Mouse (Mus musculus) MEL (cell line): ENCODE data around the gene Notum. TPM values are rescaled to one million over a fixed set of nuclear protein-coding genes. Genes with fewer than 3 reads are reported as not detected.

ENCODE experiments used
- DNase-seq: peaks from one replicate; pipeline ENCODE4 v3.0.0; 2011; ENCODE audit warnings: low read depth, low spot score
- H3K27ac ChIP-seq: 2 replicates; pipeline ENCODE4 v1.5.1; 2012; ENCODE audit warnings: low read depth, mild to moderate bottlenecking, control low read depth, low read length, moderate library complexity; ENCODE audit not compliant: control insufficient read depth
- H3K27me3 ChIP-seq, 2 experiments: fragments of 150-350 bp in 1 of 2; sonication (generic) in 1 of 2; 2 replicates each; pipeline ENCODE4 v1.6.1; 2012; ENCODE audit warnings: low read length in 2 of 2, mild to moderate bottlenecking in 2 of 2, improper control_type of control experiment in 1 of 2, moderate library complexity in 1 of 2; ENCODE audit not compliant: insufficient read depth in 2 of 2, control insufficient read depth in 1 of 2
- H3K36me3 ChIP-seq, 2 experiments: 2 replicates each; pipeline ENCODE4 v1.6.1; 2012 to 2014; ENCODE audit warnings: low read length in 2 of 2, improper control_type of control experiment in 1 of 2, inconsistent platforms in 1 of 2, mild to moderate bottlenecking in 1 of 2; ENCODE audit not compliant: insufficient read depth in 2 of 2, control insufficient read depth in 1 of 2
- H3K4me1 ChIP-seq, 2 experiments: fragments of 150-350 bp in 1 of 2; sonication (generic) in 1 of 2; 2 replicates each; pipeline ENCODE4 v1.6.1; 2012; ENCODE audit warnings: low read length in 2 of 2, improper control_type of control experiment in 1 of 2, mild to moderate bottlenecking in 1 of 2; ENCODE audit not compliant: insufficient read depth in 2 of 2, control insufficient read depth in 1 of 2
- H3K4me3 ChIP-seq, 2 experiments: fragments of 150-350 bp in 1 of 2; sonication (generic) in 1 of 2; 2 replicates each; pipeline ENCODE4 v1.5.1; 2012; ENCODE audit warnings: low read depth in 2 of 2, low read length in 2 of 2, mild to moderate bottlenecking in 2 of 2, moderate library complexity in 2 of 2, control low read depth in 1 of 2, improper control_type of control experiment in 1 of 2; ENCODE audit not compliant: control insufficient read depth in 1 of 2, insufficient read depth in 1 of 2
- H3K79me2 ChIP-seq: 2 replicates; pipeline ENCODE4 v1.6.1; 2012; ENCODE audit warnings: mild to moderate bottlenecking, low read length, moderate library complexity; ENCODE audit not compliant: control insufficient read depth, poor library complexity, insufficient read depth
- H3K9ac ChIP-seq: 2 replicates; pipeline ENCODE4 v1.6.1; 2012; ENCODE audit warnings: low read depth, mild to moderate bottlenecking, control low read depth, low read length, moderate library complexity; ENCODE audit not compliant: control insufficient read depth, poor library complexity, severe bottlenecking
- H3K9me3 ChIP-seq: fragments of 150-350 bp; sonication (generic); replicated peaks from 2 replicates; pipeline ENCODE4 v1.6.1; 2012; ENCODE audit warnings: mild to moderate bottlenecking, low read length, improper control_type of control experiment, moderate library complexity; ENCODE audit not compliant: insufficient read depth
- BHLHE40 ChIP-seq: IDR thresholded peaks from 2 replicates; pipeline ENCODE4 v1.6.1; 2012; ENCODE audit warnings: low read depth, mild to moderate bottlenecking, inconsistent platforms, low read length, improper control_type of control experiment, borderline replicate concordance
- CHD1 ChIP-seq: IDR thresholded peaks from 2 replicates; pipeline ENCODE4 v1.6.1; 2012; ENCODE audit warnings: low read depth, mild to moderate bottlenecking, inconsistent platforms, low read length, improper control_type of control experiment
- CHD2 ChIP-seq: IDR thresholded peaks from 2 replicates; pipeline ENCODE4 v1.6.1; 2011; ENCODE audit warnings: low read length, improper control_type of control experiment
- CTCF ChIP-seq, 3 experiments: IDR thresholded peaks in 2 of 3; conservative IDR thresholded peaks in 1 of 3; 2 replicates each; pipeline ENCODE4 v1.5.1; 2011 to 2012; ENCODE audit warnings: low read length in 3 of 3, low read depth in 2 of 3, mild to moderate bottlenecking in 2 of 3, improper control_type of control experiment in 1 of 3, inconsistent platforms in 1 of 3, mixed read lengths in 1 of 3, moderate library complexity in 1 of 3; ENCODE audit not compliant: control insufficient read depth in 1 of 3, insufficient read depth in 1 of 3, poor library complexity in 1 of 3, severe bottlenecking in 1 of 3
- E2F4 ChIP-seq: IDR thresholded peaks from 2 replicates; pipeline ENCODE4 v1.6.1; 2011; ENCODE audit warnings: low read depth, low read length, improper control_type of control experiment, borderline replicate concordance
- ELF1 ChIP-seq: IDR thresholded peaks from 2 replicates; pipeline ENCODE4 v1.6.1; 2014; ENCODE audit warnings: low read depth, mild to moderate bottlenecking, inconsistent platforms, low read length, improper control_type of control experiment, moderate library complexity
- EP300 ChIP-seq, 2 experiments: IDR thresholded peaks; 2 replicates each; pipeline ENCODE4 v1.6.1; 2011; ENCODE audit warnings: improper control_type of control experiment in 2 of 2, low read length in 2 of 2, low read depth in 1 of 2, mild to moderate bottlenecking in 1 of 2
- ETS1 ChIP-seq: IDR thresholded peaks from 2 replicates; pipeline ENCODE4 v1.6.1; 2012; ENCODE audit warnings: low read depth, mild to moderate bottlenecking, inconsistent platforms, low read length, improper control_type of control experiment, moderate library complexity
- GATA1 ChIP-seq: IDR thresholded peaks from 2 replicates; pipeline ENCODE4 v1.6.1; 2011; ENCODE audit warnings: low read depth, low read length, improper control_type of control experiment
- HCFC1 ChIP-seq: IDR thresholded peaks from 2 replicates; pipeline ENCODE4 v1.6.1; 2012; ENCODE audit warnings: low read depth, mild to moderate bottlenecking, inconsistent platforms, low read length, improper control_type of control experiment, moderate library complexity
- JUND ChIP-seq: IDR thresholded peaks from 2 replicates; pipeline ENCODE4 v1.6.1; 2011; ENCODE audit warnings: low read depth, mild to moderate bottlenecking, improper control_type of control experiment, low read length
- KAT2A ChIP-seq: conservative IDR thresholded peaks from 2 replicates; pipeline ENCODE4 v1.6.1; 2012; ENCODE audit warnings: low read depth, low read length, improper control_type of control experiment, inconsistent platforms
- MAZ ChIP-seq: IDR thresholded peaks from 2 replicates; pipeline ENCODE4 v1.6.1; 2012; ENCODE audit warnings: low read depth, mild to moderate bottlenecking, inconsistent platforms, low read length, improper control_type of control experiment
- MYB ChIP-seq: IDR thresholded peaks from 2 replicates; pipeline ENCODE4 v1.6.1; 2011; ENCODE audit warnings: mild to moderate bottlenecking, low read depth, low read length, improper control_type of control experiment
- MYC ChIP-seq: IDR thresholded peaks from 2 replicates; pipeline ENCODE4 v1.6.1; 2011; ENCODE audit warnings: low read depth, mild to moderate bottlenecking, low read length, improper control_type of control experiment, moderate library complexity
- NELFE ChIP-seq: IDR thresholded peaks from 2 replicates; pipeline ENCODE4 v1.6.1; 2011; ENCODE audit warnings: low read depth, low read length, improper control_type of control experiment
- NRF1 ChIP-seq: IDR thresholded peaks from 2 replicates; pipeline ENCODE4 v1.6.1; 2014; ENCODE audit warnings: low read depth, mild to moderate bottlenecking, inconsistent platforms, low read length, improper control_type of control experiment, moderate library complexity; ENCODE audit not compliant: poor library complexity, insufficient read depth, severe bottlenecking
- SIN3A ChIP-seq: IDR thresholded peaks from 2 replicates; pipeline ENCODE4 v1.6.1; 2012; ENCODE audit warnings: low read length, improper control_type of control experiment, inconsistent platforms
- SMC3 ChIP-seq: IDR thresholded peaks from 2 replicates; pipeline ENCODE4 v1.6.1; 2011; ENCODE audit warnings: low read depth, low read length, improper control_type of control experiment
- TCF12 ChIP-seq: IDR thresholded peaks from 2 replicates; pipeline ENCODE4 v1.6.1; 2014; ENCODE audit warnings: low read depth, mild to moderate bottlenecking, inconsistent platforms, low read length, improper control_type of control experiment, moderate library complexity
- USF1 ChIP-seq: IDR thresholded peaks from 2 replicates; pipeline ENCODE4 v1.6.1; 2014; ENCODE audit warnings: low read depth, mild to moderate bottlenecking, inconsistent platforms, low read length, improper control_type of control experiment, moderate library complexity
- ZMIZ1 ChIP-seq: IDR thresholded peaks from 2 replicates; pipeline ENCODE4 v1.6.1; 2012; ENCODE audit warnings: low read depth, mild to moderate bottlenecking, inconsistent platforms, low read length, improper control_type of control experiment, moderate library complexity
- ZNF384 ChIP-seq: IDR thresholded peaks from 2 replicates; pipeline ENCODE4 v1.6.1; 2012; ENCODE audit warnings: low read depth, mild to moderate bottlenecking, inconsistent platforms, low read length, improper control_type of control experiment
- polyA plus RNA-seq, 2 experiments: library from polyadenylated mRNA; stranded (reverse) in 1 of 2; unstranded in 1 of 2; fragments of >175 nt in 1 of 2; fragments of >200 nt in 1 of 2; gene quantifications; 2 replicates each; pipeline versions ENCODE4 v1.2.1 to v1.2.4; 2012; ENCODE audit warnings: low replicate concordance in 2 of 2, low read depth in 1 of 2; ENCODE audit not compliant: insufficient read length in 2 of 2, insufficient read depth in 1 of 2, missing spikeins in 1 of 2
- total RNA-seq: library from RNA; depleted of rRNA; stranded (reverse); fragments of 300-350 nt; gene quantifications from 2 replicates; pipeline ENCODE4 v1.2.3, GENCODE M21; 2012

Gene Notum
- total and polyA plus RNA-seq, 3 experiments = not detected

DNA sequence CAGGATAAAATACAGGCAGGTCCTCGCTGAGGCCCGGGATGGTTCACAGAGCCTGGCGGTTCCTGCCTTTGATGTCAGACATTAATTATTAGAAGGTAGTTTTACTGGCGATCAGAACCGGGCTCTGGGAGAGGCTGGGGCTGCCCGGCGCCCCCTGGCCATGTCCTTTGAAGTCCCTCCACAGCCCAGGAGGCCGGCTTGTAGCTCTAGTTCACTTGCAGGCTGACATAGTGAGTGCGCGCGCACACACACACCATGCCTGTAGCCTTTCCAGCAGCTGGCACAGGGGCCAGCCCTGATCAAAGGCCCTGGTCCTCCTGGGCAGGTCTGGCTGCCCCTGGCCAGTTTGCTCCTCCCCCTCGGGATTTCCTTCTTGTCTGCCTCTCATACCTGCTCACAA lies 34.7 kb upstream of the Notum start:
- H3K4me1 ChIP-seq = no peaks in the 10 kb centered on the region
- no peak overlapping the region for H3K9ac ChIP-seq
- no peak overlapping the region for H3K27ac ChIP-seq
- H3K36me3 ChIP-seq = no peaks in the 10 kb centered on the region; a peak in 1 of 4 replicates
- no peaks in the 10 kb centered on the region for H3K79me2 ChIP-seq
- H3K9me3 ChIP-seq = no peaks in the 10 kb centered on the region
- no peak for DNase-seq
- H3K27me3 ChIP-seq = no peaks in the 10 kb centered on the region
- no peak for TF ChIP-seq MYC
- no peak for TF ChIP-seq HCFC1
- no peak for TF ChIP-seq CHD1
- no peak for TF ChIP-seq NRF1
- TF ChIP-seq TCF12 = no peak
- no peak for TF ChIP-seq USF1
- no peak for TF ChIP-seq CHD2
- TF ChIP-seq NELFE = no peak
- H3K4me3 ChIP-seq = no peak overlapping the region

GRCm38 (mm10) chr11:120695184-120695583 lies 34.2 kb upstream of the Notum start:
- no peak overlapping the region for H3K27ac ChIP-seq
- no peaks in the 10 kb centered on the region for H3K79me2 ChIP-seq
- no peak for DNase-seq
- H3K9me3 ChIP-seq = no peaks in the 10 kb centered on the region
- no peak overlapping the region for H3K4me3 ChIP-seq
- no peaks in the 10 kb centered on the region for H3K4me1 ChIP-seq
- no peaks in the 10 kb centered on the region; a peak in 1 of 4 replicates for H3K36me3 ChIP-seq
- H3K27me3 ChIP-seq = no peaks in the 10 kb centered on the region
- no peak overlapping the region for H3K9ac ChIP-seq
- TF ChIP-seq EP300 (IDR thresholded peaks at IDR 0.05; ENCODE audit: low read depth in 1 of 2, low read length in 2 of 2) = no peak

DNA sequence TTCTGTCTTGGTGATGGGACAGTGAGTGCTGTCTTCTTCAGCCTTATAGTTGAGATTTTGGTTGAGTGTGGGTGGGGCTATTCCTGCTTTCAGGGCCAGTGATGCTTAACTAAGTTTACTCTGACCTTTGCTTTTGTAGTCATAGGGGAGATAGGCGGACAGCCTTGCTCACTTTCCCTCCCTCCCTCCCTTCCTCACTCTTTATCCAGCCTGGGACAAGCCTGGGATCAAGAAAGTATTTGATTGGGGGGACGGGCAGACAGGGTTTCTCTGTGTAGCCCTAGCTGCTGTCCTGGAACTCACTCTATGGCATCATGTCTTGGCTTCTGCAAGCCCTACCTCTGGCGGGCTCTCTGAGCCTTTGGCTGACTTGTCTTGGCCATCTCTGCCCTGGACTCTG lies 32.5 kb upstream of the Notum start:
- Histone ChIP-seq H3K27ac (no peak overlapping the region), H3K4me1 (no peaks in the 10 kb centered on the region), H3K27me3 (no peaks in the 10 kb centered on the region), H3K36me3 (no peaks in the 10 kb centered on the region; a peak in 1 of 4 replicates), H3K9me3 (no peaks in the 10 kb centered on the region), H3K79me2 (no peaks in the 10 kb centered on the region), H3K9ac (no peak overlapping the region), H3K4me3 (no peak overlapping the region)
- no peak for TF ChIP-seq EP300 (IDR thresholded peaks at IDR 0.05; ENCODE audit: low read depth in 1 of 2, low read length in 2 of 2)
- TF ChIP-seq SIN3A = no peak
- TF ChIP-seq BHLHE40 = no peak
- no peak for TF ChIP-seq JUND
- no peak for TF ChIP-seq ZNF384
- no peak for TF ChIP-seq GATA1
- no peak for TF ChIP-seq MYC
- TF ChIP-seq ETS1 = no peak
- no peak for TF ChIP-seq ELF1
- TF ChIP-seq SMC3 = no peak
- no peak for TF ChIP-seq MYB
- TF ChIP-seq KAT2A = no peak
- TF ChIP-seq MAZ = no peak
- TF ChIP-seq ZMIZ1 = no peak
- TF ChIP-seq CHD2 = no peak
- TF ChIP-seq CTCF (IDR thresholded peaks at IDR 0.05 in 2 of 3, conservative IDR thresholded peaks at IDR 0.05 in 1 of 3; ENCODE audit: control insufficient read depth in 1 of 3, insufficient read depth in 1 of 3, low read depth in 2 of 3, low read length in 3 of 3, poor library complexity in 1 of 3, severe bottlenecking in 1 of 3) = no peak
- no peak for TF ChIP-seq NRF1
- no peak for TF ChIP-seq E2F4
- TF ChIP-seq NELFE = no peak
- no peak for DNase-seq
